Mouse (Mus musculus): ENCODE data around the gene Gm21885. TPM values are rescaled to one million over a fixed set of nuclear protein-coding genes. Genes with fewer than 3 reads are reported as not detected.
A peak's percentile ranks its signal among the peaks of the same experiment; 100 is the strongest.

Gm21885 gene
- polyA plus RNA-seq, 1 experiment from 2014 or later, result not detected

GRCm38 (mm10) chr11:94320969-94321930 lies 39.6 kb downstream of the Gm21885 start:
- WGBS (ENCODE audit: missing documents), result under 1% methylated on average over 61 of the region's 67 CpGs
- peak overlapping the region; percentile 76 for H3K27ac ChIP-seq
- peaks cover 51% of the 10 kb centered on the region for H3K79me2 ChIP-seq (ENCODE audit: inconsistent target)
- H3K36me3 ChIP-seq (ENCODE audit: inconsistent target), result no peaks in the 10 kb centered on the region
- peak overlapping the region; percentile 90 for H3K4me3 ChIP-seq (ENCODE audit: inconsistent target)

- Histone ChIP-seq H3K4me3 (ENCODE audit: inconsistent target) (peak within 1 kb of the TSS; percentile 90), H3K79me2 (ENCODE audit: inconsistent target) (peaks cover 44% of the 10 kb centered on the region), H3K27ac (peak within 1 kb of the TSS; percentile 78), H3K36me3 (ENCODE audit: inconsistent target) (no peaks in the 10 kb centered on the region)
- WGBS (ENCODE audit: missing documents), result under 1% methylated on average over 35 of the region's 36 CpGs
Measured at GRCm38 (mm10) chr11:94321931-94322400, 40.3 kb downstream of the Gm21885 start, which contains the start of gene Luc7l3. TSS of gene Luc7l3 (minus strand) at chr11:94321988.

- H3K27ac ChIP-seq, result peak overlapping the region; percentile 78
Measured at GRCm38 (mm10) chr11:94322636-94323035, 41.0 kb downstream of the Gm21885 start.

GRCm38 (mm10) chr11:94323271-94323925 lies 41.7 kb downstream of the Gm21885 start:
- peaks cover 30% of the 10 kb centered on the region for H3K79me2 ChIP-seq (ENCODE audit: inconsistent target)
- H3K27ac ChIP-seq, result no peak overlapping the region
- whole genome bisulfite sequencing (ENCODE audit: missing documents), result 90% methylated on average over 5 of the region's 5 CpGs
- no peaks in the 10 kb centered on the region for H3K36me3 ChIP-seq (ENCODE audit: inconsistent target)
- H3K4me3 ChIP-seq (ENCODE audit: inconsistent target), result no peak overlapping the region

More at GRCm38 (mm10) chr11:94322636-94323035, 41.0 kb downstream of the Gm21885 start:
- peak overlapping the region; percentile 90 for H3K4me3 ChIP-seq (ENCODE audit: inconsistent target)
- peaks cover 37% of the 10 kb centered on the region for H3K79me2 ChIP-seq (ENCODE audit: inconsistent target)
- no peaks in the 10 kb centered on the region for H3K36me3 ChIP-seq (ENCODE audit: inconsistent target)
- 61% methylated on average over 5 of the region's 5 CpGs for WGBS (ENCODE audit: missing documents)

- Histone ChIP-seq H3K4me3 (ENCODE audit: inconsistent target) (no peak overlapping the region), H3K79me2 (ENCODE audit: inconsistent target) (peaks cover 28% of the 10 kb centered on the region), H3K27ac (no peak overlapping the region), H3K36me3 (ENCODE audit: inconsistent target) (no peaks in the 10 kb centered on the region)
- 100% methylated on average over 5 of the region's 5 CpGs for WGBS (ENCODE audit: missing documents)
Measured at GRCm38 (mm10) chr11:94324618-94325017, 42.9 kb downstream of the Gm21885 start.

GRCm38 (mm10) chr11:94326961-94327411 lies 45.3 kb downstream of the Gm21885 start:
- H3K36me3 ChIP-seq (ENCODE audit: inconsistent target), result no peaks in the 10 kb centered on the region
- H3K4me3 ChIP-seq (ENCODE audit: inconsistent target), result peak overlapping the region; percentile 46; the same call in 1 of the 2 replicates
- peak overlapping the region; percentile 88 for H3K27ac ChIP-seq
- peaks cover 35% of the 10 kb centered on the region for H3K79me2 ChIP-seq (ENCODE audit: inconsistent target)
- WGBS (ENCODE audit: missing documents), result 37% methylated on average over 10 of the region's 10 CpGs

- Histone ChIP-seq H3K27ac (peak within 1 kb of the TSS; percentile 88), H3K4me3 (ENCODE audit: inconsistent target) (peak within 1 kb of the TSS; percentile 46), H3K79me2 (ENCODE audit: inconsistent target) (peaks cover 45% of the 10 kb centered on the region), H3K36me3 (ENCODE audit: inconsistent target) (no peaks in the 10 kb centered on the region)
- under 1% methylated on average over 62 of the region's 78 CpGs for WGBS (ENCODE audit: missing documents)
Measured at GRCm38 (mm10) chr11:94327693-94328643, 46.3 kb downstream of the Gm21885 start, which contains the start of gene Ankrd40. TSS of gene Ankrd40 (plus strand) at chr11:94328001.

- WGBS (ENCODE audit: missing documents), result 0% methylated on average over 10 of the region's 10 CpGs
- no peaks in the 10 kb centered on the region for H3K36me3 ChIP-seq (ENCODE audit: inconsistent target)
- peak overlapping the region; percentile 33 for H3K27ac ChIP-seq
Measured at GRCm38 (mm10) chr11:94328644-94329025, 47.0 kb downstream of the Gm21885 start.

GRCm38 (mm10) chr11:94329270-94329891 lies 47.7 kb downstream of the Gm21885 start:
- H3K4me3 ChIP-seq (ENCODE audit: inconsistent target), result no peak overlapping the region
- WGBS (ENCODE audit: missing documents), result 77% methylated on average over 4 of the region's 4 CpGs
- peaks cover 54% of the 10 kb centered on the region for H3K79me2 ChIP-seq (ENCODE audit: inconsistent target)
- H3K36me3 ChIP-seq (ENCODE audit: inconsistent target), result peaks cover 2% of the 10 kb centered on the region; the same call in 1 of the 2 replicates
- no peak overlapping the region for H3K27ac ChIP-seq

More at GRCm38 (mm10) chr11:94328644-94329025, 47.0 kb downstream of the Gm21885 start:
- Histone ChIP-seq H3K79me2 (ENCODE audit: inconsistent target) (peaks cover 51% of the 10 kb centered on the region), H3K4me3 (ENCODE audit: inconsistent target) (peak overlapping the region; percentile 35)

GRCm38 (mm10) chr11:94330211-94330610 lies 48.5 kb downstream of the Gm21885 start:
- Histone ChIP-seq H3K4me3 (ENCODE audit: inconsistent target) (no peak overlapping the region), H3K27ac (no peak overlapping the region), H3K79me2 (ENCODE audit: inconsistent target) (peaks cover 54% of the 10 kb centered on the region), H3K36me3 (ENCODE audit: inconsistent target) (peaks cover 10% of the 10 kb centered on the region; the same call in 1 of the 2 replicates)
- WGBS (ENCODE audit: missing documents), result 98% methylated on average over 3 of the region's 3 CpGs

- peaks cover 54% of the 10 kb centered on the region for H3K79me2 ChIP-seq (ENCODE audit: inconsistent target)
- no peak overlapping the region for H3K27ac ChIP-seq
- WGBS (ENCODE audit: missing documents), result 98% methylated on average over 6 of the region's 6 CpGs
- no peak overlapping the region for H3K4me3 ChIP-seq (ENCODE audit: inconsistent target)
- peaks cover 26% of the 10 kb centered on the region for H3K36me3 ChIP-seq (ENCODE audit: inconsistent target)
Measured at GRCm38 (mm10) chr11:94332726-94333125, 51.1 kb downstream of the Gm21885 start.

GRCm38 (mm10) chr11:94334386-94334968 lies 52.8 kb downstream of the Gm21885 start:
- H3K4me3 ChIP-seq (ENCODE audit: inconsistent target), result no peak overlapping the region
- H3K36me3 ChIP-seq (ENCODE audit: inconsistent target), result peaks cover 44% of the 10 kb centered on the region
- H3K27ac ChIP-seq, result no peak overlapping the region
- 96% methylated on average over 8 of the region's 8 CpGs for WGBS (ENCODE audit: missing documents)
- H3K79me2 ChIP-seq (ENCODE audit: inconsistent target), result peaks cover 44% of the 10 kb centered on the region
